Mouse (Mus musculus) MEL (cell line): ENCODE measurements around the gene Rragd. TPM values are rescaled to one million over a fixed set of nuclear protein-coding genes. Genes with fewer than 3 reads are reported as not detected.

Experiments used
- DNase-seq: peaks from one replicate; pipeline ENCODE4 v3.0.0; 2011; ENCODE audit warnings: low read depth, low spot score
- H3K27ac ChIP-seq: 2 replicates; pipeline ENCODE4 v1.5.1; 2012; ENCODE audit warnings: low read depth, mild to moderate bottlenecking, control low read depth, low read length, moderate library complexity; ENCODE audit not compliant: control insufficient read depth
- H3K27me3 ChIP-seq, 2 experiments: fragments of 150-350 bp in 1 of 2; sonication (generic) in 1 of 2; 2 replicates each; pipeline ENCODE4 v1.6.1; 2012; ENCODE audit warnings: low read length in 2 of 2, mild to moderate bottlenecking in 2 of 2, improper control_type of control experiment in 1 of 2, moderate library complexity in 1 of 2; ENCODE audit not compliant: insufficient read depth in 2 of 2, control insufficient read depth in 1 of 2
- H3K36me3 ChIP-seq, 2 experiments: 2 replicates each; pipeline ENCODE4 v1.6.1; 2012 to 2014; ENCODE audit warnings: low read length in 2 of 2, improper control_type of control experiment in 1 of 2, inconsistent platforms in 1 of 2, mild to moderate bottlenecking in 1 of 2; ENCODE audit not compliant: insufficient read depth in 2 of 2, control insufficient read depth in 1 of 2
- H3K4me1 ChIP-seq, 2 experiments: fragments of 150-350 bp in 1 of 2; sonication (generic) in 1 of 2; 2 replicates each; pipeline ENCODE4 v1.6.1; 2012; ENCODE audit warnings: low read length in 2 of 2, improper control_type of control experiment in 1 of 2, mild to moderate bottlenecking in 1 of 2; ENCODE audit not compliant: insufficient read depth in 2 of 2, control insufficient read depth in 1 of 2
- H3K4me3 ChIP-seq, 2 experiments: fragments of 150-350 bp in 1 of 2; sonication (generic) in 1 of 2; 2 replicates each; pipeline ENCODE4 v1.5.1; 2012; ENCODE audit warnings: low read depth in 2 of 2, low read length in 2 of 2, mild to moderate bottlenecking in 2 of 2, moderate library complexity in 2 of 2, control low read depth in 1 of 2, improper control_type of control experiment in 1 of 2; ENCODE audit not compliant: control insufficient read depth in 1 of 2, insufficient read depth in 1 of 2
- H3K79me2 ChIP-seq: 2 replicates; pipeline ENCODE4 v1.6.1; 2012; ENCODE audit warnings: mild to moderate bottlenecking, low read length, moderate library complexity; ENCODE audit not compliant: control insufficient read depth, poor library complexity, insufficient read depth
- H3K9ac ChIP-seq: 2 replicates; pipeline ENCODE4 v1.6.1; 2012; ENCODE audit warnings: low read depth, mild to moderate bottlenecking, control low read depth, low read length, moderate library complexity; ENCODE audit not compliant: control insufficient read depth, poor library complexity, severe bottlenecking
- H3K9me3 ChIP-seq: fragments of 150-350 bp; sonication (generic); replicated peaks from 2 replicates; pipeline ENCODE4 v1.6.1; 2012; ENCODE audit warnings: mild to moderate bottlenecking, low read length, improper control_type of control experiment, moderate library complexity; ENCODE audit not compliant: insufficient read depth
- CHD1 ChIP-seq: IDR thresholded peaks from 2 replicates; pipeline ENCODE4 v1.6.1; 2012; ENCODE audit warnings: low read depth, mild to moderate bottlenecking, inconsistent platforms, low read length, improper control_type of control experiment
- CHD2 ChIP-seq: IDR thresholded peaks from 2 replicates; pipeline ENCODE4 v1.6.1; 2011; ENCODE audit warnings: low read length, improper control_type of control experiment
- ELF1 ChIP-seq: IDR thresholded peaks from 2 replicates; pipeline ENCODE4 v1.6.1; 2014; ENCODE audit warnings: low read depth, mild to moderate bottlenecking, inconsistent platforms, low read length, improper control_type of control experiment, moderate library complexity
- ETS1 ChIP-seq: IDR thresholded peaks from 2 replicates; pipeline ENCODE4 v1.6.1; 2012; ENCODE audit warnings: low read depth, mild to moderate bottlenecking, inconsistent platforms, low read length, improper control_type of control experiment, moderate library complexity
- GABPA ChIP-seq: IDR thresholded peaks from 2 replicates; pipeline ENCODE4 v1.6.1; 2012; ENCODE audit warnings: low read depth, mild to moderate bottlenecking, inconsistent platforms, low read length, improper control_type of control experiment, moderate library complexity
- JUND ChIP-seq: IDR thresholded peaks from 2 replicates; pipeline ENCODE4 v1.6.1; 2011; ENCODE audit warnings: low read depth, mild to moderate bottlenecking, improper control_type of control experiment, low read length
- KAT2A ChIP-seq: conservative IDR thresholded peaks from 2 replicates; pipeline ENCODE4 v1.6.1; 2012; ENCODE audit warnings: low read depth, low read length, improper control_type of control experiment, inconsistent platforms
- MAX ChIP-seq: IDR thresholded peaks from 2 replicates; pipeline ENCODE4 v1.6.1; 2011; ENCODE audit warnings: low read length, improper control_type of control experiment
- MEF2A ChIP-seq: IDR thresholded peaks from 2 replicates; pipeline ENCODE4 v1.6.1; 2014; ENCODE audit warnings: low read depth, mild to moderate bottlenecking, inconsistent platforms, low read length, improper control_type of control experiment; ENCODE audit not compliant: poor library complexity, insufficient replicate concordance, severe bottlenecking; ENCODE audit errors: extremely low read depth
- MYB ChIP-seq: IDR thresholded peaks from 2 replicates; pipeline ENCODE4 v1.6.1; 2011; ENCODE audit warnings: mild to moderate bottlenecking, low read depth, low read length, improper control_type of control experiment
- NELFE ChIP-seq: IDR thresholded peaks from 2 replicates; pipeline ENCODE4 v1.6.1; 2011; ENCODE audit warnings: low read depth, low read length, improper control_type of control experiment
- NRF1 ChIP-seq: IDR thresholded peaks from 2 replicates; pipeline ENCODE4 v1.6.1; 2014; ENCODE audit warnings: low read depth, mild to moderate bottlenecking, inconsistent platforms, low read length, improper control_type of control experiment, moderate library complexity; ENCODE audit not compliant: poor library complexity, insufficient read depth, severe bottlenecking
- POLR2A ChIP-seq, 2 experiments: IDR thresholded peaks; 2 replicates each; pipeline ENCODE4 v1.6.1; 2011 to 2012; ENCODE audit warnings: low read length in 2 of 2, mild to moderate bottlenecking in 2 of 2, control low read depth in 1 of 2, improper control_type of control experiment in 1 of 2, low read depth in 1 of 2, moderate library complexity in 1 of 2; ENCODE audit not compliant: control insufficient read depth in 1 of 2, insufficient read depth in 1 of 2, poor library complexity in 1 of 2
- POLR2AphosphoS2 ChIP-seq: IDR thresholded peaks from 2 replicates; pipeline ENCODE4 v1.6.1; 2011; ENCODE audit warnings: low read length, improper control_type of control experiment
- RAD21 ChIP-seq: IDR thresholded peaks from 2 replicates; pipeline ENCODE4 v1.6.1; 2011; ENCODE audit warnings: mild to moderate bottlenecking, low read depth, low read length, improper control_type of control experiment
- RCOR1 ChIP-seq: IDR thresholded peaks from 2 replicates; pipeline ENCODE4 v1.6.1; 2012; ENCODE audit warnings: low read depth, mild to moderate bottlenecking, inconsistent platforms, low read length, improper control_type of control experiment
- SIN3A ChIP-seq: IDR thresholded peaks from 2 replicates; pipeline ENCODE4 v1.6.1; 2012; ENCODE audit warnings: low read length, improper control_type of control experiment, inconsistent platforms
- TAL1 ChIP-seq: IDR thresholded peaks from 2 replicates; pipeline ENCODE4 v1.6.1; 2012; ENCODE audit warnings: mild to moderate bottlenecking, inconsistent platforms, low read length, moderate library complexity, mixed read lengths
- UBTF ChIP-seq: IDR thresholded peaks from 2 replicates; pipeline ENCODE4 v1.6.1; 2012; ENCODE audit warnings: low read depth, mild to moderate bottlenecking, inconsistent platforms, low read length, improper control_type of control experiment, moderate library complexity, borderline replicate concordance; ENCODE audit not compliant: insufficient read depth
- USF1 ChIP-seq: IDR thresholded peaks from 2 replicates; pipeline ENCODE4 v1.6.1; 2014; ENCODE audit warnings: low read depth, mild to moderate bottlenecking, inconsistent platforms, low read length, improper control_type of control experiment, moderate library complexity
- ZC3H11A ChIP-seq: IDR thresholded peaks from 2 replicates; pipeline ENCODE4 v1.6.1; 2012; ENCODE audit warnings: low read depth, mild to moderate bottlenecking, inconsistent platforms, low read length, improper control_type of control experiment
- ZKSCAN1 ChIP-seq: IDR thresholded peaks from 2 replicates; pipeline ENCODE4 v1.6.1; 2012; ENCODE audit warnings: low read depth, mild to moderate bottlenecking, inconsistent platforms, low read length, improper control_type of control experiment, moderate library complexity
- ZNF384 ChIP-seq: IDR thresholded peaks from 2 replicates; pipeline ENCODE4 v1.6.1; 2012; ENCODE audit warnings: low read depth, mild to moderate bottlenecking, inconsistent platforms, low read length, improper control_type of control experiment
- polyA plus RNA-seq, 2 experiments: library from polyadenylated mRNA; stranded (reverse) in 1 of 2; unstranded in 1 of 2; fragments of >175 nt in 1 of 2; fragments of >200 nt in 1 of 2; gene quantifications; 2 replicates each; pipeline versions ENCODE4 v1.2.1 to v1.2.4; 2012; ENCODE audit warnings: low replicate concordance in 2 of 2, low read depth in 1 of 2; ENCODE audit not compliant: insufficient read length in 2 of 2, insufficient read depth in 1 of 2, missing spikeins in 1 of 2
- total RNA-seq: library from RNA; depleted of rRNA; stranded (reverse); fragments of 300-350 nt; gene quantifications from 2 replicates; pipeline ENCODE4 v1.2.3, GENCODE M21; 2012; rRNA removed

Rragd gene
- total and polyA plus RNA-seq, 3 experiments: not detected

GRCm38 (mm10) chr4:33070326-33070725 is 87.5 kb downstream of the Rragd start:
- Histone ChIP-seq H3K36me3 (peaks cover 0 to 2% of the 10 kb centered on the region in 2 experiments; a peak in 1 of 4 replicates), H3K9ac (no peak overlapping the region), H3K9me3 (no peaks in the 10 kb centered on the region), H3K27me3 (no peaks in the 10 kb centered on the region), H3K79me2 (no peaks in the 10 kb centered on the region), H3K27ac (no peak overlapping the region), H3K4me3 (no peak overlapping the region), H3K4me1 (peaks cover 0 to 4% of the 10 kb centered on the region in 2 experiments; a peak in 1 of 4 replicates)
- TF ChIP-seq NRF1: no peak
- TF ChIP-seq ETS1: no peak
- TF ChIP-seq TAL1: no peak
- no peak for TF ChIP-seq ELF1
- TF ChIP-seq POLR2A (IDR thresholded peaks at IDR 0.05; ENCODE audit: control insufficient read depth in 1 of 2, insufficient read depth in 1 of 2, low read depth in 1 of 2, low read length in 2 of 2, poor library complexity in 1 of 2): no peak
- no peak for TF ChIP-seq RCOR1
- TF ChIP-seq KAT2A: no peak
- no peak for DNase-seq

GRCm38 (mm10) chr4:33071337-33071736 is 88.5 kb downstream of the Rragd start:
- Histone ChIP-seq H3K9ac (no peak overlapping the region), H3K4me1 (peaks cover 0 to 4% of the 10 kb centered on the region in 2 experiments; a peak in 1 of 4 replicates), H3K27ac (no peak overlapping the region), H3K79me2 (no peaks in the 10 kb centered on the region), H3K9me3 (no peaks in the 10 kb centered on the region), H3K4me3 (no peak overlapping the region), H3K36me3 (peaks cover 0 to 2% of the 10 kb centered on the region in 2 experiments; a peak in 1 of 4 replicates), H3K27me3 (no peaks in the 10 kb centered on the region)
- TF ChIP-seq POLR2AphosphoS2: no peak
- TF ChIP-seq UBTF: no peak
- TF ChIP-seq ZC3H11A: no peak
- no peak for TF ChIP-seq NELFE
- no peak for TF ChIP-seq ZNF384
- TF ChIP-seq SIN3A: no peak
- no peak for TF ChIP-seq RCOR1
- TF ChIP-seq CHD1: no peak
- no peak for TF ChIP-seq MAX
- no peak for TF ChIP-seq RAD21
- TF ChIP-seq ZKSCAN1: no peak
- TF ChIP-seq CHD2: no peak
- no peak for TF ChIP-seq GABPA
- TF ChIP-seq ELF1: no peak
- no peak for TF ChIP-seq USF1
- TF ChIP-seq MEF2A: no peak
- no peak for TF ChIP-seq MYB
- TF ChIP-seq JUND: no peak
- DNase-seq: no peak

Other genes with a start within 250 kb of the Rragd start
- 30.8 and 37.7 TPM in 2 replicates for gene Lyrm2, start 182.8 kb upstream of the Rragd start, total RNA-seq
- gene Lyrm2, start 182.8 kb upstream of the Rragd start, polyA plus RNA-seq: 10 to 100 TPM in 1 of 2 experiments, not detected in 1; 18.0 TPM
- 1.1 and 1.4 TPM in 2 replicates for gene Ankrd6, start 32.2 kb upstream of the Rragd start, total RNA-seq
- gene Ankrd6, start 32.2 kb upstream of the Rragd start, polyA plus RNA-seq: 1 to 10 TPM in 1 of 2 experiments, not detected in 1; 1.8 TPM
- gene Ube2j1, start 48.4 kb downstream of the Rragd start, total RNA-seq: 32.6 and 35.4 TPM in 2 replicates
- 10 to 100 TPM in 1 of 2 experiments, not detected in 1; 42.9 TPM for gene Ube2j1, start 48.4 kb downstream of the Rragd start, polyA plus RNA-seq
- 0.12 TPM in 1 of 2 replicates, not detected in the other for gene Gabrr2, start 80.0 kb downstream of the Rragd start, total RNA-seq
- under 1 TPM in 1 of 2 experiments, not detected in 1; 0.11 TPM for gene Gabrr2, start 80.0 kb downstream of the Rragd start, polyA plus RNA-seq
- not detected in 2 replicates for gene Gabrr1, start 149.5 kb downstream of the Rragd start, total RNA-seq
- not detected for gene Gabrr1, start 149.5 kb downstream of the Rragd start, polyA plus RNA-seq
- gene Pm20d2, start 206.7 kb downstream of the Rragd start, total RNA-seq: not detected in 2 replicates
- gene Pm20d2, start 206.7 kb downstream of the Rragd start, polyA plus RNA-seq: not detected
- not detected in 2 replicates for gene Srsf12, start 226.0 kb downstream of the Rragd start, total RNA-seq
- gene Srsf12, start 226.0 kb downstream of the Rragd start, polyA plus RNA-seq: not detected